Mouse (Mus musculus): Measurements from ENCODE around the gene Gtpbp10. TPM values are rescaled to one million over a fixed set of nuclear protein-coding genes. Genes with fewer than 3 reads are reported as not detected.
A peak's percentile ranks its signal among the peaks of the same experiment; 100 is the strongest.

Gene Gtpbp10
- polyA plus RNA-seq, 1 experiment, result 95.1 TPM

GRCm38 (mm10) chr5:5559798-5560197, 460 bp upstream of the Gtpbp10 start:
- no peak overlapping the region for H3K27ac ChIP-seq (ENCODE audit: insufficient read depth, low read length)
- H3K9ac ChIP-seq (ENCODE audit: low read depth, poor library complexity, severe bottlenecking), result peak overlapping the region; percentile 70; the same call in 1 of the 2 replicates
- no peaks in the 10 kb centered on the region for H3K27me3 ChIP-seq (ENCODE audit: control insufficient read depth, insufficient read depth, low read length, poor library complexity, severe bottlenecking)
- peak overlapping the region; percentile 97 for H3K4me3 ChIP-seq (ENCODE audit: low read depth, low read length)
- H3K9me3 ChIP-seq (replicated peaks; ENCODE audit: control insufficient read depth, insufficient read depth, low read length, poor library complexity, severe bottlenecking), result no peaks in the 10 kb centered on the region
- H3K36me3 ChIP-seq (ENCODE audit: control insufficient read depth, insufficient read depth, low read length, poor library complexity, severe bottlenecking), result peaks cover 7% of the 10 kb centered on the region
- TF ChIP-seq CTCF (IDR thresholded peaks at IDR 0.05; ENCODE audit: low read depth, low read length) (no peak), POLR2A (IDR thresholded peaks at IDR 0.05; ENCODE audit: insufficient read depth, low read length) (no peak), EP300 (IDR thresholded peaks at IDR 0.05; ENCODE audit: insufficient read depth, low read depth, low read length) (no peak)
- peaks cover 4% of the 10 kb centered on the region for H3K4me1 ChIP-seq (ENCODE audit: control insufficient read depth, insufficient read depth, low read length)

DNA sequence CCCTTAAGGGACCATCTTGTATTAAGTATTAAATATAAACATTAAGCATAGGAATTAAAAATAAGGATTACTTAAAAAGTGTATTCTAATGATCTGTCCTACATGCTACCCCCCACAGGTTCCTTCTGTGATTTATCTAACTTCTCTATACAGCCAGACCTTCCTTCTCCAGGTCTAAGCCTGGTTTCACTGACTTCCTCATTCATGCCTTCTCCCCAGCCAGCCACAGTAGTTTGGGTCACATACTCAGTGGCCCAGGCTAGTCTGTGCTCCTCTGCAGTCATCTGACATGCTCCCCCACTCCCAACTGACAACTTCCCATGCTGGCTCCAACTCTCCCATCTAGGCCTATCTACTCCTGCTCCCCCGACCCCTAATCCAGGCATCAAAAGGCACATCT, 8.2 kb downstream of the Gtpbp10 start:
- H3K9ac ChIP-seq (ENCODE audit: low read depth, poor library complexity, severe bottlenecking), result no peak overlapping the region
- H3K36me3 ChIP-seq (ENCODE audit: control insufficient read depth, insufficient read depth, low read length, poor library complexity, severe bottlenecking), result peaks cover 38% of the 10 kb centered on the region
- no peak overlapping the region for H3K4me3 ChIP-seq (ENCODE audit: low read depth, low read length)
- H3K4me1 ChIP-seq (ENCODE audit: control insufficient read depth, insufficient read depth, low read length), result no peaks in the 10 kb centered on the region
- H3K9me3 ChIP-seq (replicated peaks; ENCODE audit: control insufficient read depth, insufficient read depth, low read length, poor library complexity, severe bottlenecking), result no peaks in the 10 kb centered on the region
- H3K27ac ChIP-seq (ENCODE audit: insufficient read depth, low read length), result no peak overlapping the region
- TF ChIP-seq CTCF (IDR thresholded peaks at IDR 0.05; ENCODE audit: low read depth, low read length), result no peak
- no peak for TF ChIP-seq EP300 (IDR thresholded peaks at IDR 0.05; ENCODE audit: insufficient read depth, low read depth, low read length)
- TF ChIP-seq POLR2A (IDR thresholded peaks at IDR 0.05; ENCODE audit: insufficient read depth, low read length), result no peak
- no peaks in the 10 kb centered on the region for H3K27me3 ChIP-seq (ENCODE audit: control insufficient read depth, insufficient read depth, low read length, poor library complexity, severe bottlenecking)

DNA sequence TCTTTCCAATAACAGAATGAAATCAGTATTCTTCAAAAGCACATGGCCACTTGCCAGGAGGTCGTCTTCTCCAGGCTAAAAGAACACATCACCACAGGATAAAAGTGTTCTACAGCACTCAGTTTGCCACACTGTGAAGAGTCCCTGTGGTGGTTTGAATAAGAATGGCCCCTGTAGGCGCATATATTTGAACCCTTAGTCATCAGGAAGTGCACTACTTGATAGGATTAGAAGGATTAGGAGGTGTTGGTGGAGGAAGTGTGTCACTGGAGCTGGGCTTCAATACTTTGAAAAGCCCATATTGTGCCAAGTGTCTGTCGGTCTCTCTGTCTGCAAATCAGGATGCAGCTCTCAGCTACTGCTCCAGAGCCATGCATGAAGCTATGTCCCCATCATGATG, 19.0 kb downstream of the Gtpbp10 start:
- H3K4me1 ChIP-seq (ENCODE audit: control insufficient read depth, insufficient read depth, low read length), result no peaks in the 10 kb centered on the region
- TF ChIP-seq CTCF (IDR thresholded peaks at IDR 0.05; ENCODE audit: low read depth, low read length) (no peak), POLR2A (IDR thresholded peaks at IDR 0.05; ENCODE audit: insufficient read depth, low read length) (no peak), EP300 (IDR thresholded peaks at IDR 0.05; ENCODE audit: insufficient read depth, low read depth, low read length) (no peak)
- H3K27ac ChIP-seq (ENCODE audit: insufficient read depth, low read length), result no peak overlapping the region
- H3K9me3 ChIP-seq (replicated peaks; ENCODE audit: control insufficient read depth, insufficient read depth, low read length, poor library complexity, severe bottlenecking), result no peaks in the 10 kb centered on the region
- peaks cover 43% of the 10 kb centered on the region for H3K36me3 ChIP-seq (ENCODE audit: control insufficient read depth, insufficient read depth, low read length, poor library complexity, severe bottlenecking)
- H3K9ac ChIP-seq (ENCODE audit: low read depth, poor library complexity, severe bottlenecking), result no peak overlapping the region
- H3K27me3 ChIP-seq (ENCODE audit: control insufficient read depth, insufficient read depth, low read length, poor library complexity, severe bottlenecking), result no peaks in the 10 kb centered on the region
- H3K4me3 ChIP-seq (ENCODE audit: low read depth, low read length), result no peak overlapping the region

- H3K27me3 ChIP-seq (ENCODE audit: control insufficient read depth, insufficient read depth, low read length, poor library complexity, severe bottlenecking), result no peaks in the 10 kb centered on the region
- TF ChIP-seq POLR2A (IDR thresholded peaks at IDR 0.05; ENCODE audit: insufficient read depth, low read length) (no peak), EP300 (IDR thresholded peaks at IDR 0.05; ENCODE audit: insufficient read depth, low read depth, low read length) (no peak), CTCF (IDR thresholded peaks at IDR 0.05; ENCODE audit: low read depth, low read length) (no peak)
- no peaks in the 10 kb centered on the region for H3K4me1 ChIP-seq (ENCODE audit: control insufficient read depth, insufficient read depth, low read length)
- H3K9ac ChIP-seq (ENCODE audit: low read depth, poor library complexity, severe bottlenecking), result no peak overlapping the region
- no peaks in the 10 kb centered on the region for H3K9me3 ChIP-seq (replicated peaks; ENCODE audit: control insufficient read depth, insufficient read depth, low read length, poor library complexity, severe bottlenecking)
- H3K4me3 ChIP-seq (ENCODE audit: low read depth, low read length), result no peak overlapping the region
- H3K36me3 ChIP-seq (ENCODE audit: control insufficient read depth, insufficient read depth, low read length, poor library complexity, severe bottlenecking), result peaks cover 43% of the 10 kb centered on the region
- no peak overlapping the region for H3K27ac ChIP-seq (ENCODE audit: insufficient read depth, low read length)
Measured at GRCm38 (mm10) chr5:5539771-5540170, 19.6 kb downstream of the Gtpbp10 start.

GRCm38 (mm10) chr5:5536131-5536530, 23.2 kb downstream of the Gtpbp10 start:
- Histone ChIP-seq H3K9ac (ENCODE audit: low read depth, poor library complexity, severe bottlenecking) (no peak overlapping the region), H3K4me3 (ENCODE audit: low read depth, low read length) (no peak overlapping the region), H3K36me3 (ENCODE audit: control insufficient read depth, insufficient read depth, low read length, poor library complexity, severe bottlenecking) (peaks cover 18% of the 10 kb centered on the region)

DNA sequence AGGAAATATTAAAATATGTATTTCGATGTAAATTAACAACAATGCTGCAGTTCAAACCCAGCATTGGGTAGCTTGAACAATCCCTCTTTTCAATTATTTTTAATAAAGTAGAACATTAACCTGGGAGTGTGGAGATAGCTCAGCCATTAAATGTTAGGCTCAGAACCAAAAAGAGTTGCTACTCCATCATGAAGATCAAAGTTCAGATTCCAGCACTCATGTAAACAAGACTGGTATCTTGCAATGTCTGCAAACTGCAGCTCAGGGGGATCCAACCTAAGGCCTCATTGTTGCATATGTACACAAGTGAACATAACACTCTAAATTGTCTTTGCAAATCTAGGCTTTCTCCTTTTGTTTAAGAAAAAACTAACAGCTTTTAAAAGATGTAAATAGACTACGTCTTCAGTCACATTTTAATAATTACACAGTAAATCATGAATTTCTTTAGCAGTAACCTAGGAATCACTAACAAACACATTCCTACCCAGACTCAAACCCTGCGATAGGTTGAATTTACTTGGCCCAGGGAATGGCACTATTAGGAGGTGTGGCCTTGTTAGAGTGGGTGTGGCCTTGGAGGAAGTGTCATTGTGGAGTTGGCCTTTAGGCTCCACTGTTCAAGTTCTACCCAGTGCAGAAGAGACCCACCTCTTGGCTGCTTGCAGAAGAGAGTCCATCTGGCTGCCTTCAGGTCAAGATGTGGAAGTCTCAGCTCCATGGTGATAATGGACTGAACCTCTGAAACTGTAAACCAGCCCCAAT, 25.5 kb downstream of the Gtpbp10 start:
- Histone ChIP-seq H3K9me3 (replicated peaks; ENCODE audit: control insufficient read depth, insufficient read depth, low read length, poor library complexity, severe bottlenecking) (no peaks in the 10 kb centered on the region), H3K27ac (ENCODE audit: insufficient read depth, low read length) (no peak overlapping the region), H3K4me1 (ENCODE audit: control insufficient read depth, insufficient read depth, low read length) (no peaks in the 10 kb centered on the region), H3K9ac (ENCODE audit: low read depth, poor library complexity, severe bottlenecking) (no peak overlapping the region), H3K27me3 (ENCODE audit: control insufficient read depth, insufficient read depth, low read length, poor library complexity, severe bottlenecking) (no peaks in the 10 kb centered on the region), H3K36me3 (ENCODE audit: control insufficient read depth, insufficient read depth, low read length, poor library complexity, severe bottlenecking) (peaks cover 8% of the 10 kb centered on the region), H3K4me3 (ENCODE audit: low read depth, low read length) (no peak overlapping the region)
- TF ChIP-seq CTCF (IDR thresholded peaks at IDR 0.05; ENCODE audit: low read depth, low read length) (no peak), EP300 (IDR thresholded peaks at IDR 0.05; ENCODE audit: insufficient read depth, low read depth, low read length) (no peak), POLR2A (IDR thresholded peaks at IDR 0.05; ENCODE audit: insufficient read depth, low read length) (no peak)

More at GRCm38 (mm10) chr5:5536131-5536530, 23.2 kb downstream of the Gtpbp10 start:
- Histone ChIP-seq H3K27ac (ENCODE audit: insufficient read depth, low read length) (no peak overlapping the region), H3K27me3 (ENCODE audit: control insufficient read depth, insufficient read depth, low read length, poor library complexity, severe bottlenecking) (no peaks in the 10 kb centered on the region), H3K9me3 (replicated peaks; ENCODE audit: control insufficient read depth, insufficient read depth, low read length, poor library complexity, severe bottlenecking) (no peaks in the 10 kb centered on the region), H3K4me1 (ENCODE audit: control insufficient read depth, insufficient read depth, low read length) (no peaks in the 10 kb centered on the region)
- TF ChIP-seq POLR2A (IDR thresholded peaks at IDR 0.05; ENCODE audit: insufficient read depth, low read length), result no peak
- TF ChIP-seq CTCF (IDR thresholded peaks at IDR 0.05; ENCODE audit: low read depth, low read length), result no peak
- TF ChIP-seq EP300 (IDR thresholded peaks at IDR 0.05; ENCODE audit: insufficient read depth, low read depth, low read length), result no peak

All from ES-Bruce4 (cell line).